ENCODE assay signal across 28 mouse cellular contexts in genomic region chr7:140111943-140112342, GRCm38 (mm10). TPM values are rescaled to one million over a fixed set of nuclear protein-coding genes. Genes with fewer than 3 reads are reported as not detected.
DNase-seq lines count a peak whose midpoint lies in the region; ATAC-seq lines count a peak whose summit lies in the region.
"Had no signal": no experiment of that assay in that cellular context is flagged by ENCODE, and none has a peak within 500 bp of the region (broad histone marks: within the 10 kb centered on the region; RNA-seq: fewer than 3 reads in every experiment).

No protein-coding gene starts in this region.

- H3K4me1 ChIP-seq in embryonic facial prominence, embryonic 14.5 days (ENCODE audit: control insufficient read depth, insufficient read depth, low read length) = no peaks in the 10 kb centered on the region
- peaks cover 9% of the 10 kb centered on the region for H3K4me1 ChIP-seq in embryonic facial prominence, embryonic 10.5 days
- H3K4me1 ChIP-seq in midbrain, embryonic 11.5 days (ENCODE audit: control insufficient read depth, insufficient read depth, low read length) = 0 out of 2 replicates have a peak, but pooled peaks cover 4% of the 10 kb centered on the region
- peaks cover 17% of the 10 kb centered on the region for H3K4me1 ChIP-seq in midbrain, embryonic 10.5 days

- H3K4me2 ChIP-seq in embryonic facial prominence, embryonic 14.5 days (ENCODE audit: low read depth, low read length) = no peak overlapping the region
- no peak overlapping the region for H3K4me2 ChIP-seq in midbrain, embryonic 11.5 days
- H3K4me2 ChIP-seq: forebrain, embryonic 13.5 days; heart, embryonic 11.5 days; limb, embryonic 13.5 days; liver, embryonic 13.5 days; lung, embryonic 15.5 days had no signal

- WGBS in embryonic facial prominence, embryonic 14.5 days = 61% methylated on average over 3 of the region's 3 CpGs
- WGBS in embryonic facial prominence, embryonic 10.5 days = 71% methylated on average over 3 of the region's 3 CpGs
- WGBS in midbrain, embryonic 11.5 days = 77% methylated on average over 3 of the region's 3 CpGs
- 80% methylated on average over 3 of the region's 3 CpGs for WGBS in midbrain, embryonic 10.5 days

- intact Hi-C loops in gastrocnemius, postnatal 14 days (cut with DNase I; ENCODE audit: low total_unique reads) = no loop called here

- H3K9me3 ChIP-seq in embryonic facial prominence, embryonic 14.5 days (ENCODE audit: control insufficient read depth, low read length) = no peaks in the 10 kb centered on the region
- no peaks in the 10 kb centered on the region for H3K9me3 ChIP-seq in embryonic facial prominence, embryonic 10.5 days
- H3K9me3 ChIP-seq in midbrain, embryonic 11.5 days (ENCODE audit: control insufficient read depth, low read length) = no peaks in the 10 kb centered on the region
- no peaks in the 10 kb centered on the region for H3K9me3 ChIP-seq in midbrain, embryonic 10.5 days (replicated peaks)
- H3K9me3 ChIP-seq: forebrain, embryonic 13.5 days; limb, embryonic 13.5 days; liver, embryonic 13.5 days; lung, embryonic 15.5 days had no signal

- peaks cover 56% of the 10 kb centered on the region for H3K36me3 ChIP-seq in embryonic facial prominence, embryonic 14.5 days (ENCODE audit: control insufficient read depth, insufficient read depth, low read length)
- H3K36me3 ChIP-seq in embryonic facial prominence, embryonic 10.5 days (replicated peaks) = peaks cover 65% of the 10 kb centered on the region
- peaks cover 9% of the 10 kb centered on the region for H3K36me3 ChIP-seq in midbrain, embryonic 11.5 days (ENCODE audit: control insufficient read depth, insufficient read depth, low read length)
- peaks cover 60% of the 10 kb centered on the region for H3K36me3 ChIP-seq in midbrain, embryonic 10.5 days

- H3K4me3 ChIP-seq in embryonic facial prominence, embryonic 14.5 days (ENCODE audit: low read depth, low read length) = no peak overlapping the region
- no peak overlapping the region for H3K4me3 ChIP-seq in embryonic facial prominence, embryonic 10.5 days
- H3K4me3 ChIP-seq in midbrain, embryonic 11.5 days (ENCODE audit: low read depth, low read length) = no peak overlapping the region
- no peak overlapping the region for H3K4me3 ChIP-seq in midbrain, embryonic 10.5 days
- H3K4me3 ChIP-seq: erythroblast, embryonic 14.5 days; forebrain, embryonic 13.5 days; gastrocnemius, adult 2 months; layer of hippocampus, adult 2 months; limb, embryonic 13.5 days; liver, embryonic 13.5 days; lung, embryonic 15.5 days had no signal

- peak; percentile 34; the same call in 1 of the 2 replicates for ATAC-seq in embryonic facial prominence, embryonic 14.5 days (ENCODE audit: low read depth)
- ATAC-seq in midbrain, embryonic 11.5 days (ENCODE audit: low FRiP score) = no peak
- ATAC-seq: forebrain, embryonic 13.5 days; hindbrain, postnatal 0 days; intestine, postnatal 0 days; midbrain, embryonic 16.5 days had no signal

- H3K27ac ChIP-seq in embryonic facial prominence, embryonic 14.5 days (replicated peaks; ENCODE audit: low read depth, low read length) = no peak overlapping the region
- H3K27ac ChIP-seq in embryonic facial prominence, embryonic 10.5 days (replicated peaks) = no peak overlapping the region
- no peak overlapping the region for H3K27ac ChIP-seq in midbrain, embryonic 11.5 days (ENCODE audit: low read depth, low read length)
- H3K27ac ChIP-seq in midbrain, embryonic 10.5 days (replicated peaks) = no peak overlapping the region
- H3K27ac ChIP-seq: forebrain, embryonic 13.5 days; gastrocnemius, adult 2 months; hindbrain, postnatal 0 days; layer of hippocampus, adult 2 months; limb, embryonic 13.5 days; liver, embryonic 13.5 days; lung, embryonic 15.5 days; stomach, postnatal 0 days had no signal

- no peaks in the 10 kb centered on the region for H3K27me3 ChIP-seq in embryonic facial prominence, embryonic 14.5 days (replicated peaks; ENCODE audit: control insufficient read depth, insufficient read depth, low read length)
- H3K27me3 ChIP-seq in embryonic facial prominence, embryonic 10.5 days (replicated peaks; ENCODE audit: low read depth, poor library complexity, severe bottlenecking) = no peaks in the 10 kb centered on the region
- H3K27me3 ChIP-seq in midbrain, embryonic 11.5 days (ENCODE audit: control insufficient read depth, insufficient read depth, low read length) = no peaks in the 10 kb centered on the region
- H3K27me3 ChIP-seq in midbrain, embryonic 10.5 days (ENCODE audit: low read depth, poor library complexity, severe bottlenecking) = no peaks in the 10 kb centered on the region
- H3K27me3 ChIP-seq: forebrain, embryonic 13.5 days; limb, embryonic 13.5 days; liver, embryonic 13.5 days; lung, embryonic 15.5 days had no signal

- DNase-seq in embryonic facial prominence, embryonic 14.5 days (ENCODE audit: low spot score) = peak; percentile 63
- no peak for DNase-seq in embryonic facial prominence, embryonic 10.5 days (ENCODE audit: low spot score)
- peak; percentile 26 for DNase-seq in midbrain, embryonic 11.5 days (ENCODE audit: low spot score, missing footprints)
- DNase-seq in midbrain, embryonic 10.5 days (ENCODE audit: low spot score) = no peak
- peak; percentile 89 for DNase-seq in fibroblast of lung, adult 2 months (ENCODE audit: low read depth)
- no peak for DNase-seq in gastrocnemius, postnatal 14 days
- no peak for DNase-seq in ovary, postnatal 14 days (ENCODE audit: low spot score)
- DNase-seq in ovary, postnatal 10 days (ENCODE audit: low spot score) = no peak
- DNase-seq: adrenal gland, postnatal 14 days; cerebellum, adult 9-10 months; gastrocnemius, adult 2 months; heart, adult 11 months; liver, embryonic 13.5 days; thymus, adult 2 months had no signal

- H3K9ac ChIP-seq in embryonic facial prominence, embryonic 14.5 days (ENCODE audit: low read depth, low read length) = no peak overlapping the region
- no peak overlapping the region for H3K9ac ChIP-seq in midbrain, embryonic 11.5 days (ENCODE audit: low read length)
- H3K9ac ChIP-seq: forebrain, embryonic 13.5 days; limb, embryonic 13.5 days; liver, embryonic 13.5 days; lung, embryonic 15.5 days had no signal

RNA-seq across cellular contexts. Expression of gene Paox, which starts 3.7 kb away (rescaled TPM):
- polyA plus RNA-seq in embryonic facial prominence, embryonic 14.5 days (2014; fragmentation: Nextera tagmentation; extraction: Ambion mirVana) = 16.7 and 17.8 TPM in 2 replicates
- polyA plus RNA-seq in embryonic facial prominence, embryonic 10.5 days (2016; fragmentation: Nextera tagmentation; extraction: Ambion mirVana) = 18.6 and 21.3 TPM in 2 replicates
- polyA plus RNA-seq in midbrain, embryonic 11.5 days (2014; fragmentation: Nextera tagmentation; extraction: Ambion mirVana) = 12.1 and 14.7 TPM in 2 replicates
- 15.8 and 18.5 TPM in 2 replicates for polyA plus RNA-seq in midbrain, embryonic 10.5 days (2016; fragmentation: Nextera tagmentation; extraction: Ambion mirVana)
- 1 to 10 TPM; 3.7 to 4.7 TPM for total RNA-seq in gastrocnemius, postnatal 14 days (2021)
- polyA plus RNA-seq: erythroblast, embryonic 14.5 days had no signal

RNA-seq across cellular contexts. Expression of gene Echs1, which starts 4.3 kb away (rescaled TPM):
- polyA plus RNA-seq in embryonic facial prominence, embryonic 14.5 days (2014; fragmentation: Nextera tagmentation; extraction: Ambion mirVana) = 136 and 146 TPM in 2 replicates
- 174 and 178 TPM in 2 replicates for polyA plus RNA-seq in embryonic facial prominence, embryonic 10.5 days (2016; fragmentation: Nextera tagmentation; extraction: Ambion mirVana)
- polyA plus RNA-seq in midbrain, embryonic 11.5 days (2014; fragmentation: Nextera tagmentation; extraction: Ambion mirVana) = 163 and 178 TPM in 2 replicates
- 157 and 161 TPM in 2 replicates for polyA plus RNA-seq in midbrain, embryonic 10.5 days (2016; fragmentation: Nextera tagmentation; extraction: Ambion mirVana)
- 100 to 1,000 TPM in 1 of 2 experiments, 10 to 100 TPM in 1; 91.8 to 114 TPM for total RNA-seq in gastrocnemius, postnatal 14 days (2021)

RNA-seq across cellular contexts. Expression of gene Fuom, which starts 9.7 kb away (rescaled TPM):
- polyA plus RNA-seq in embryonic facial prominence, embryonic 14.5 days (2014; fragmentation: Nextera tagmentation; extraction: Ambion mirVana) = 26.0 and 29.4 TPM in 2 replicates
- polyA plus RNA-seq in embryonic facial prominence, embryonic 10.5 days (2016; fragmentation: Nextera tagmentation; extraction: Ambion mirVana) = 12.4 and 15.9 TPM in 2 replicates
- polyA plus RNA-seq in midbrain, embryonic 11.5 days (2014; fragmentation: Nextera tagmentation; extraction: Ambion mirVana) = 13.5 and 13.8 TPM in 2 replicates
- polyA plus RNA-seq in midbrain, embryonic 10.5 days (2016; fragmentation: Nextera tagmentation; extraction: Ambion mirVana) = 10.9 and 12.8 TPM in 2 replicates
- 10 to 100 TPM; 33.6 to 43.7 TPM for total RNA-seq in gastrocnemius, postnatal 14 days (2021)

RNA-seq across cellular contexts. Expression of gene Prap1, which starts 18.7 kb away (rescaled TPM):
- polyA plus RNA-seq in embryonic facial prominence, embryonic 14.5 days (2014; fragmentation: Nextera tagmentation; extraction: Ambion mirVana) = 0.60 TPM in 1 of 2 replicates, not detected in the other
- polyA plus RNA-seq in embryonic facial prominence, embryonic 10.5 days (2016; fragmentation: Nextera tagmentation; extraction: Ambion mirVana) = not detected in 2 replicates
- polyA plus RNA-seq in midbrain, embryonic 11.5 days (2014; fragmentation: Nextera tagmentation; extraction: Ambion mirVana) = not detected in 2 replicates
- polyA plus RNA-seq in midbrain, embryonic 10.5 days (2016; fragmentation: Nextera tagmentation; extraction: Ambion mirVana) = not detected in 2 replicates
- total RNA-seq in gastrocnemius, postnatal 14 days (2021) = not detected
- total RNA-seq: adrenal gland, postnatal 14 days; gastrocnemius, adult 2 months; hematopoietic stem cell, adult 5-6 weeks; hindbrain, postnatal 0 days; layer of hippocampus, adult 2 months; left cerebral cortex, postnatal 25 days; megakaryocyte-erythroid progenitor cell, adult 5-6 weeks had no signal
- polyA plus RNA-seq: erythroblast, embryonic 14.5 days; forebrain, embryonic 13.5 days; heart, embryonic 11.5 days; hindbrain, postnatal 0 days; liver, embryonic 13.5 days; lung, embryonic 15.5 days; midbrain, embryonic 16.5 days; neural tube, embryonic 14.5 days had no signal

RNA-seq across cellular contexts. Expression of gene Mtg1, which starts 25.4 kb away (rescaled TPM):
- 25.0 and 25.4 TPM in 2 replicates for polyA plus RNA-seq in embryonic facial prominence, embryonic 14.5 days (2014; fragmentation: Nextera tagmentation; extraction: Ambion mirVana)
- polyA plus RNA-seq in embryonic facial prominence, embryonic 10.5 days (2016; fragmentation: Nextera tagmentation; extraction: Ambion mirVana) = 25.3 and 31.3 TPM in 2 replicates
- polyA plus RNA-seq in midbrain, embryonic 11.5 days (2014; fragmentation: Nextera tagmentation; extraction: Ambion mirVana) = 21.4 and 31.2 TPM in 2 replicates
- 32.6 TPM in 2 replicates for polyA plus RNA-seq in midbrain, embryonic 10.5 days (2016; fragmentation: Nextera tagmentation; extraction: Ambion mirVana)
- total RNA-seq in gastrocnemius, postnatal 14 days (2021) = 10 to 100 TPM; 22.9 to 23.6 TPM

Comparison
In these comparisons a context has a peak if more than half of its experiments do, and no peak if none do; other contexts are left out.
1. DNase-seq: peak in embryonic facial prominence, embryonic 14.5 days (single experiment), midbrain, embryonic 11.5 days (single experiment) and fibroblast of lung, adult 2 months (single experiment); none in embryonic facial prominence, embryonic 10.5 days (single experiment), midbrain, embryonic 10.5 days (single experiment), gastrocnemius, postnatal 14 days (single experiment), ovary, postnatal 14 days (single experiment) and ovary, postnatal 10 days (single experiment).